Mouse (Mus musculus) kidney, postnatal 36 days (tissue): ENCODE results near the gene Olfr666.
"Not testable (repeated sequence)": the region's sequence is repeated elsewhere in the genome, so short reads cannot be mapped to it uniquely, and the experiment has no call there.

Experiments used
- DNase-seq, 2 experiments: peaks; one replicate each; pipeline ENCODE4 v3.0.0; 2021 to 2022; ENCODE audit warnings: mixed read lengths in 2 of 2

Gene Olfr666

GRCm38 (mm10) chr7:104895852-104896251, at the start of gene Olfr666:
Gene Olfr666, minus strand, starts transcription at chr7:104895952.
- no peak for DNase-seq

- DNase-seq, result no peak
Observed at GRCm38 (mm10) chr7:104933940-104934339, 38.2 kb upstream of the Olfr666 start, which contains the start of gene Olfr669. Gene Olfr669, plus strand, starts transcription at chr7:104934240.

GRCm38 (mm10) chr7:104927957-104928356, 32.2 kb upstream of the Olfr666 start, which contains the start of gene Olfr668:
Gene Olfr668, minus strand, starts transcription at chr7:104928057.
- no peak for DNase-seq

GRCm38 (mm10) chr7:104921382-104921781, 25.6 kb upstream of the Olfr666 start, which contains the start of gene Olfr667:
Gene Olfr667, minus strand, starts transcription at chr7:104921482.
- DNase-seq, result no peak

- no peak for DNase-seq
Observed at GRCm38 (mm10) chr7:104877731-104878130, 18.0 kb downstream of the Olfr666 start, which contains the start of gene Olfr665. Gene Olfr665, plus strand, starts transcription at chr7:104878031.

- DNase-seq, result no peak
Observed at GRCm38 (mm10) chr7:104861381-104861780, 34.4 kb downstream of the Olfr666 start.

GRCm38 (mm10) chr7:104857683-104858082, 38.1 kb downstream of the Olfr666 start:
- DNase-seq, result no peak

- DNase-seq, result not testable (repeated sequence)
Observed at GRCm38 (mm10) chr7:104856709-104857108, 39.0 kb downstream of the Olfr666 start, which contains the start of gene Usp17la. Gene Usp17la, plus strand, starts transcription at chr7:104857009.

GRCm38 (mm10) chr7:104855248-104855750, 40.5 kb downstream of the Olfr666 start:
- no peak for DNase-seq

- not testable (repeated sequence) for DNase-seq
Observed at GRCm38 (mm10) chr7:104851546-104851945, 44.2 kb downstream of the Olfr666 start.

GRCm38 (mm10) chr7:104843731-104844287, 51.9 kb downstream of the Olfr666 start:
- no peak for DNase-seq

GRCm38 (mm10) chr7:104842503-104842902, 53.2 kb downstream of the Olfr666 start, which contains the start of gene Usp17lb:
Gene Usp17lb, minus strand, starts transcription at chr7:104842603.
- DNase-seq, result no peak
